Mouse (Mus musculus) lung, adult 18-20 months (tissue): ENCODE data around the gene Numbl.
A peak's percentile ranks its signal among the peaks of the same experiment; 100 is the strongest.

Source experiments
- DNase-seq, 2 experiments: peaks; one replicate each; pipeline ENCODE4 v3.0.0; 2022; ENCODE audit warnings: mixed read lengths in 2 of 2

The Numbl gene

GRCm38 (mm10) chr7:27255721-27256120 is 2.5 kb upstream of the Numbl start:
- no peak for DNase-seq

- DNase-seq, result peak; percentile 60 to 62
Observed at GRCm38 (mm10) chr7:27257046-27257851, 984 bp upstream of the Numbl start.

GRCm38 (mm10) chr7:27257852-27258204 is 405 bp upstream of the Numbl start:
- DNase-seq, result no peak

GRCm38 (mm10) chr7:27259271-27259721 is 1.1 kb downstream of the Numbl start:
- DNase-seq, result no peak

- DNase-seq, result no peak
Observed at GRCm38 (mm10) chr7:27259771-27260170, 1.5 kb downstream of the Numbl start.

- DNase-seq, result no peak
Observed at GRCm38 (mm10) chr7:27260856-27261255, 2.6 kb downstream of the Numbl start.

- no peak for DNase-seq
Observed at GRCm38 (mm10) chr7:27261888-27262287, 3.7 kb downstream of the Numbl start.

GRCm38 (mm10) chr7:27264761-27265160 is 6.5 kb downstream of the Numbl start:
- DNase-seq, result no peak

- peak in 1 of 2 experiments; percentile 20 for DNase-seq
Observed at GRCm38 (mm10) chr7:27266515-27267128, 8.4 kb downstream of the Numbl start.

GRCm38 (mm10) chr7:27271423-27271822 is 13.2 kb downstream of the Numbl start:
- DNase-seq, result no peak

GRCm38 (mm10) chr7:27273739-27274351 is 15.6 kb downstream of the Numbl start:
- DNase-seq, result peak; percentile 17 to 43

- no peak for DNase-seq
Observed at GRCm38 (mm10) chr7:27274916-27275315, 16.7 kb downstream of the Numbl start.

GRCm38 (mm10) chr7:27276021-27276420 is 17.8 kb downstream of the Numbl start:
- no peak for DNase-seq

GRCm38 (mm10) chr7:27277191-27277590 is 19.0 kb downstream of the Numbl start:
- no peak for DNase-seq

GRCm38 (mm10) chr7:27281717-27282116 is 23.5 kb downstream of the Numbl start:
- DNase-seq, result no peak

GRCm38 (mm10) chr7:27282225-27282624 is 24.0 kb downstream of the Numbl start:
- DNase-seq, result no peak

- peak; percentile 32 to 39 for DNase-seq
Observed at GRCm38 (mm10) chr7:27284865-27285697, 26.8 kb downstream of the Numbl start.

- peak; percentile 61 to 69 for DNase-seq
Observed at GRCm38 (mm10) chr7:27285698-27286066, 27.4 kb downstream of the Numbl start.

GRCm38 (mm10) chr7:27288732-27289131 is 30.5 kb downstream of the Numbl start:
- DNase-seq, result no peak

- DNase-seq, result no peak
Observed at GRCm38 (mm10) chr7:27290555-27290954, 32.3 kb downstream of the Numbl start.

- peak; percentile 77 to 84 for DNase-seq
Observed at GRCm38 (mm10) chr7:27291795-27292466, 33.7 kb downstream of the Numbl start.

GRCm38 (mm10) chr7:27295956-27296355 is 37.7 kb downstream of the Numbl start:
- peak; percentile 57 to 58 for DNase-seq
